Mouse (Mus musculus): Measurements from ENCODE around the gene Hipk3. TPM values are rescaled to one million over a fixed set of nuclear protein-coding genes. Genes with fewer than 3 reads are reported as not detected.

The Hipk3 gene
- total and polyA plus RNA-seq, 2 experiments from 2014 or later, result 5.8 to 43.7 TPM

- peak overlapping the region; percentile 71 for H3K4me2 ChIP-seq (ENCODE audit: low read depth, low read length, poor library complexity, severe bottlenecking)
- peak; percentile 40 for DNase-seq (ENCODE audit: low spot score)
- H3K9me3 ChIP-seq (ENCODE audit: low read length), result no peaks in the 10 kb centered on the region
- WGBS, result 10% methylated on average over 9 of the region's 9 CpGs
- H3K27me3 ChIP-seq (ENCODE audit: insufficient read depth, low read length), result no peaks in the 10 kb centered on the region
- H3K27ac ChIP-seq (ENCODE audit: low read depth, low read length), result peak overlapping the region; percentile 99
- TF ChIP-seq CTCF (IDR thresholded peaks at IDR 0.05), result no peak
- H3K4me1 ChIP-seq (ENCODE audit: insufficient read depth, low read length), result peaks cover 4% of the 10 kb centered on the region; the same call in 1 of the 2 replicates
- H3K9ac ChIP-seq (replicated peaks; ENCODE audit: low read length, poor library complexity, severe bottlenecking), result peak overlapping the region; percentile 100
- H3K4me3 ChIP-seq (ENCODE audit: low read depth, low read length), result peak overlapping the region; percentile 98
- no peak for ATAC-seq (ENCODE audit: low FRiP score)
- no peaks in the 10 kb centered on the region for H3K36me3 ChIP-seq (ENCODE audit: insufficient read depth, low read length)
Measured at GRCm38 (mm10) chr2:104494801-104495185, 547 bp upstream of the Hipk3 start.

GRCm38 (mm10) chr2:104493021-104493950 lies 960 bp downstream of the Hipk3 start:
- Histone ChIP-seq H3K4me2 (ENCODE audit: low read depth, low read length, poor library complexity, severe bottlenecking) (peak overlapping the region; percentile 71), H3K27ac (ENCODE audit: low read depth, low read length) (peak overlapping the region; percentile 99), H3K4me1 (ENCODE audit: insufficient read depth, low read length) (peaks cover 4% of the 10 kb centered on the region; the same call in 1 of the 2 replicates), H3K9ac (replicated peaks; ENCODE audit: low read length, poor library complexity, severe bottlenecking) (peak overlapping the region; percentile 100), H3K27me3 (ENCODE audit: insufficient read depth, low read length) (no peaks in the 10 kb centered on the region), H3K4me3 (ENCODE audit: low read depth, low read length) (peak overlapping the region; percentile 98), H3K9me3 (ENCODE audit: low read length) (no peaks in the 10 kb centered on the region), H3K36me3 (ENCODE audit: insufficient read depth, low read length) (no peaks in the 10 kb centered on the region)
- DNase-seq (ENCODE audit: low spot score) (peak; percentile 80), ATAC-seq (ENCODE audit: low FRiP score) (peak; percentile 84)
- peak; percentile 42 for TF ChIP-seq CTCF (IDR thresholded peaks at IDR 0.05)
- WGBS, result 1% methylated on average over 76 of the region's 99 CpGs

- no peak for TF ChIP-seq CTCF (IDR thresholded peaks at IDR 0.05)
- 44% methylated on average over 2 of the region's 2 CpGs for WGBS
- Histone ChIP-seq H3K9ac (replicated peaks; ENCODE audit: low read length, poor library complexity, severe bottlenecking) (no peak overlapping the region), H3K4me2 (ENCODE audit: low read depth, low read length, poor library complexity, severe bottlenecking) (peak overlapping the region; percentile 28), H3K27me3 (ENCODE audit: insufficient read depth, low read length) (no peaks in the 10 kb centered on the region), H3K36me3 (ENCODE audit: insufficient read depth, low read length) (no peaks in the 10 kb centered on the region), H3K4me3 (ENCODE audit: low read depth, low read length) (0 out of 2 replicates have a peak overlapping the region, but pooled peaks have one; percentile 3), H3K4me1 (ENCODE audit: insufficient read depth, low read length) (peaks cover 4% of the 10 kb centered on the region; the same call in 1 of the 2 replicates), H3K27ac (ENCODE audit: low read depth, low read length) (no peak overlapping the region), H3K9me3 (ENCODE audit: low read length) (no peaks in the 10 kb centered on the region)
- DNase-seq (ENCODE audit: low spot score) (no peak), ATAC-seq (ENCODE audit: low FRiP score) (no peak)
Measured at GRCm38 (mm10) chr2:104491221-104491795, 2.9 kb downstream of the Hipk3 start.

- no peaks in the 10 kb centered on the region for H3K36me3 ChIP-seq (ENCODE audit: insufficient read depth, low read length)
- no peaks in the 10 kb centered on the region for H3K9me3 ChIP-seq (ENCODE audit: low read length)
- no peak for ATAC-seq (ENCODE audit: low FRiP score)
- H3K27me3 ChIP-seq (ENCODE audit: insufficient read depth, low read length), result no peaks in the 10 kb centered on the region
- DNase-seq (ENCODE audit: low spot score), result no peak
- peaks cover 4% of the 10 kb centered on the region; the same call in 1 of the 2 replicates for H3K4me1 ChIP-seq (ENCODE audit: insufficient read depth, low read length)
- WGBS, result 65% methylated on average over 2 of the region's 2 CpGs
- no peak for TF ChIP-seq CTCF (IDR thresholded peaks at IDR 0.05)
- H3K4me2 ChIP-seq (ENCODE audit: low read depth, low read length, poor library complexity, severe bottlenecking), result no peak overlapping the region
- no peak overlapping the region for H3K4me3 ChIP-seq (ENCODE audit: low read depth, low read length)
- H3K27ac ChIP-seq (ENCODE audit: low read depth, low read length), result no peak overlapping the region
- no peak overlapping the region for H3K9ac ChIP-seq (replicated peaks; ENCODE audit: low read length, poor library complexity, severe bottlenecking)
Measured at GRCm38 (mm10) chr2:104490761-104491160, 3.5 kb downstream of the Hipk3 start.

GRCm38 (mm10) chr2:104489851-104490250 lies 4.4 kb downstream of the Hipk3 start:
- WGBS, result 87% methylated on average over 2 of the region's 2 CpGs
- Histone ChIP-seq H3K4me3 (ENCODE audit: low read depth, low read length) (no peak overlapping the region), H3K27me3 (ENCODE audit: insufficient read depth, low read length) (no peaks in the 10 kb centered on the region), H3K27ac (ENCODE audit: low read depth, low read length) (no peak overlapping the region), H3K4me1 (ENCODE audit: insufficient read depth, low read length) (peaks cover 4% of the 10 kb centered on the region; the same call in 1 of the 2 replicates), H3K36me3 (ENCODE audit: insufficient read depth, low read length) (no peaks in the 10 kb centered on the region), H3K4me2 (ENCODE audit: low read depth, low read length, poor library complexity, severe bottlenecking) (no peak overlapping the region), H3K9ac (replicated peaks; ENCODE audit: low read length, poor library complexity, severe bottlenecking) (no peak overlapping the region), H3K9me3 (ENCODE audit: low read length) (no peaks in the 10 kb centered on the region)
- no peak for TF ChIP-seq CTCF (IDR thresholded peaks at IDR 0.05)
- ATAC-seq (ENCODE audit: low FRiP score) (no peak), DNase-seq (ENCODE audit: low spot score) (no peak)

GRCm38 (mm10) chr2:104484438-104484837 lies 9.8 kb downstream of the Hipk3 start:
- ATAC-seq (ENCODE audit: low FRiP score) (no peak), DNase-seq (ENCODE audit: low spot score) (no peak)
- H3K9ac ChIP-seq (replicated peaks; ENCODE audit: low read length, poor library complexity, severe bottlenecking), result no peak overlapping the region
- H3K4me1 ChIP-seq (ENCODE audit: insufficient read depth, low read length), result no peaks in the 10 kb centered on the region
- H3K4me3 ChIP-seq (ENCODE audit: low read depth, low read length), result no peak overlapping the region
- no peak overlapping the region for H3K4me2 ChIP-seq (ENCODE audit: low read depth, low read length, poor library complexity, severe bottlenecking)
- H3K27ac ChIP-seq (ENCODE audit: low read depth, low read length), result no peak overlapping the region
- no peak for TF ChIP-seq CTCF (IDR thresholded peaks at IDR 0.05)
- H3K27me3 ChIP-seq (ENCODE audit: insufficient read depth, low read length), result no peaks in the 10 kb centered on the region
- H3K36me3 ChIP-seq (ENCODE audit: insufficient read depth, low read length), result no peaks in the 10 kb centered on the region
- 76% methylated on average over 5 of the region's 5 CpGs for WGBS
- no peaks in the 10 kb centered on the region for H3K9me3 ChIP-seq (ENCODE audit: low read length)

Measured in midbrain, postnatal 0 days (tissue).